Mouse (Mus musculus): Measurements from ENCODE around the gene Bap1.

DNA sequence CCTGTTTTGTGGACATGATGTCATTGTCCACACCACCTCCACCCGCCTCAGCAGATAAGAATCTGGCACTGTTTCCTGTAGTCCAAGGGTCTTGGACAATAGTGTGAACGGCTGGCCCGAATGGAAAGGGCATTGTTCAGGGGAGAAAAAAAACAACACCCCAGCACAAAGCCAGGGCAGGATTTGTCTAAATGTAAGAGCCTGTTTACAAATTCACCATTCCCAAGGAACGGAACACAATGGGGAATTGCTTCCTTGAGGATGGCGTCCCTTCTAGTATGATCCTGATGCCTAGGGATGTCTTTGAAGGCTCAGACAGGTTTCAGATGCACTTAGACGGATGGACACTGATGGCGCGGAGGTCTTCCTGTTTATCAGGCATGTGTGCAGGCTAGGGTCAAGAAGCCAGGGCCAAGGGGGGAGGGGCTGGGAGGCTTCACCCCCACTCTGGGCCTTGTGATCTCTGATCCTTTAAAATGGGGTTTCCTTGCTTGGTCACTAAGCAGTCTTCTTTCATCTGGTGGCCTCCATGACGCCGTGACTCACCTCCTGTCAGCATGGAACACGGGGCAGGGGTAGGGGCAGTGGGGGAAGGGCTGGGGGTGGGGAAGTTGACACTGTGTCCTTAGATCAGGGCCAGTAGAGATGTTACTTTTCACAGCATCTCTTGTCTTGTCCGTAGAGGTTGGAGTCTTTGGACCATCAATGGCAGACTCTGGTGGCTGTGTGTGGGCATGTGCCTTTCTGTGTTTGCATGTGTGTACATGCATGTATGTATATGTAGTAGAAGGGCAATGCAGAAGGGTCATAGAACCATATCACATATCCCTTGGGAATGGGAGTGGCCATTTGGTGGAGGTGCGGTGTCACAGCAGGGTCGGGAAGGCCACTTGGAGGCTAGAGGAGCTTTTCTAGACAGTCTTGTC lies 17.9 kb upstream of the Bap1 start:
- TF ChIP-seq HCFC1 (IDR thresholded peaks at IDR 0.05; ENCODE audit: borderline replicate concordance, insufficient read depth, low read length) (no peak), MAFK (IDR thresholded peaks at IDR 0.05; ENCODE audit: insufficient read depth, low read depth, low read length) (no peak), ZC3H11A (IDR thresholded peaks at IDR 0.05; ENCODE audit: borderline replicate concordance, low read depth, low read length) (no peak), ZNF384 (IDR thresholded peaks at IDR 0.05; ENCODE audit: low read depth, low read length) (no peak), CHD2 (IDR thresholded peaks at IDR 0.05; ENCODE audit: low read depth, low read length) (no peak)
